Mouse (Mus musculus) WW6 (cell line): ENCODE measurements around the gene Fbxo27.

Experiments used
- DNase-seq: peaks from one replicate; pipeline ENCODE4 v3.0.0-alpha.2; 2013; ENCODE audit warnings: low read depth, low spot score

Gene Fbxo27

DNA sequence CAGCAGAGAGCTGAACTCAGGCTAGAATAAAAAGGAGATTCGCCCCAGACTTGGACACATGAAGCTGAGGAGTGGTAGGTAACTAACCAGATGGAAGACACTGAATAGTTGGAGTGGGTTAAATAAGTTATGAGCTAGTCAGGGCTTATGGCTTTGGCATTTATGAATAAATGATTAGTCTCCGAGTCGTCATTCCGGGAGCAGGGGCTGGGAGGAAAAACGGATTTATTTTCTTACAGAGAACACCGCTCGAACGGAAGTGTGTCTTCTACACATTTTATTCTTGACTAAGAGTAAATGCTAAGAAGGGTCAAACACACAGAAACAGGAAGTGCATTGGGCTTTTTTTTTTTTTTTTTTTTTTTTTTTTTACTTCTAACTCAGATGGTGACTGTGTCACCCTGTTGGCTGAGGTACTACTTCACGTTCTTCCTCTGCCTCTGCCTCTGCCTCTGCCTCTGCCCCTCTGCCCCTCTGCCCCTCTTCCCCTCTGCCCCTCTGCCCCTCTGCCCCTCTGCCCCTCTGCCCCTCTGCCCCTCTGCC is 10.0 kb downstream of the Fbxo27 start:
- DNase-seq, result no peak

DNA sequence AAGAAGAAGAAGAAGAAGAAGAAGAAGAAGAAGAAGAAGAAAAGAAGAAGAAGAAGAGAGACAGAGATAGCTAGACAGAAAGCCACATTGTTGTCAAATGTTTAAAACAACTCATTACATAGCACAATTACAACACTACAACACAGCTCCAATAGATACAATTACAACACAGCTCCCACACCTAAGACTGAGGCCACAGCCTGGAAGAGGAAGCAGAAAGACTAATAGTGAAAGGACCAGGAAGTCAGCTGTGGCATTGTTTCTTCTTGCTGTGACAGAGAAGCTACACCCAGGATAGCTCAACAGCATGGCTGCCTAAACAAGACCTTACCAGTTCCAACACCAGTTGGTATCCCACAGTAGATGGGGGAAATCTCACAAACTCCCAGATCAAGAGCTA is 16.8 kb downstream of the Fbxo27 start:
- DNase-seq, result no peak

DNA sequence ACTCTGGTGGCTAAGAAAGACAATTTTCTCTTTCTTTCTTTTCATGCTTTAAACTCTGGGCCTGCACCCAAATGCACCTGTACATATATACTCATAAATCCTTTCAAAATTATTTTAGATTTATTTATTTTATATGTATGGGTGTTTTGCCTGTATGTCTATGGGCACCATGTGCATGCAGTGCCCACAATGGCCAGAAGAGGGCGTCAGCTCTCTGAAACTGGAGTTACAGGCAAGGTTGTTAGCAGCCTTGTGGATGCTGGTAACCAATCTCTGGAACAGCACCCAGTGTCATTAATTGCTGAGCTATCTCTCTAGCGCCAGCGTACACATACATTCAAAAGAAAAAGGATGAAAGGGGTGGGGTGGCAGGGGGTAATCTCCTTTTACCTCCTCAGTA is 18.3 kb downstream of the Fbxo27 start:
- DNase-seq, result no peak

DNA sequence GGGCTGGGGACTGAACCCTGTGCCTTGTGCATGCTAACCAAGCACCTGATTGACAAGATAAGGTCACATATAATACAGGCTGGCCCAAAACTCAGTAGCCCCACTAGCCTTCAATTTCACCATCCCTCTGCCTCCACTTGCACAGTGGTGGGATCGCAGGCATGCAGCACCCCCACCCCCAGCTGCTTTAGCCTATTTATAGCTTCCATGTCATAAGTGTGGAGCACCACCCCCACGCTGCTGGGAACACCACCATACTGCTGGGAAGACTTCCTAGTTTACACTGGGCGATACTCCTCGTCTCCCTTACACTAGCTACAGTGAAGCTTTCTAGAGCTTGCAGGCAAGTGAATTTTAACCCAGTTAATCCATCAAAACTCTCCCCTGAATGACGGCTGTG is 22.0 kb downstream of the Fbxo27 start:
- DNase-seq, result no peak

DNA sequence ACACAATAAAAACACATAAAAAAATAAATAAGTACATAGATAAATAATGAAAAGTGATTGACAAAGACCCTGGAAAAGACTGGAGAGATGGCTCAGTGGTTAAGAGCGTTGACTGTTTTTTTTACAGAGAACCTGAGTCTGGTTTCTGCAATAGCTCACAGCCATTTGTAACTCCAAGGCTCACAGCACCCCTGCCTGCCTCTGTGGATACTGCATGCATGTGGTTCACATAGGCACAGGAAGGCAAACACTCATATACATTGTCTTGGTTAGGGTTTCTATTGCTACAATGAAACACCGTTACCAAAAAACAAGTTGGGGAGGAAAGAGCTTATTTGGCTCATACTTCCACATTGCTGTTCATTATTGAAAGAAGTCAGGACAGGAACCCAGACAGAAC is 22.9 kb downstream of the Fbxo27 start:
- no peak for DNase-seq

DNA sequence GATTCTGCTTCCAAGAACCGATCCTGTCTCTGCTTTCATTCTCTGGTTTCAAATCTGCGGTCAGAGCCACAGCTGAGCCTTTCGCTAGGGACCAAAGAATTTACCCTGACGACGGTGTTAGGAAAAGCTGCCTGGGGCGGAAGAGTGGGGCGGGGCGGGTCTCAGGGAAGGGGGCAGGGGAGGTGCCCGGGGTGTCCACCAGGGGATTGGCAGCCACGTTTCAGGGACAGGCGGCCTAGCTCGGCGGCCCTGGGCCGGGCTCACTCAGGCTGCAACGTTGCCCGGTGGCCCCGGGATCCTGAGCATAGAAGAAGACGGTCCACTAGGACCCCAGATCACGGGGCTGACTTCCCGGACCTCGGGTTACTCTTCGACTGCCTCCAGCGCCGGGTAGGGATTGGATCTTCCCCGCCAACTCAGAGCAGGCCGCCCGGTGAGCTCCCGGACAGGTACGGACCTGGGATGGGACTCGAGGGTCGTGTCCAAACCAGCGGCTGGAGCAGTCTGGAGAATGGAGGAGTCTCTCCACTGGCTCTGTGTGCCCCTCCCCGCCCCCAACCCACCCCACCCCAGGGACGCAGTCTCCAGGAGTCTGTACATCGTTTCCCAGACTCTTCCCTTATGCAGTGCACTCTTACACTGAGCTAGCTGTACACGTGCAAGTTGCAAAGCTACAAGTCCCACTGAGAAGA is 24.1 kb downstream of the Fbxo27 start, which contains the start of gene Fbxo17:
TSS of gene Fbxo17 (plus strand) at position 215 of the 692 bp plus-strand sequence.
- DNase-seq, result no peak

DNA sequence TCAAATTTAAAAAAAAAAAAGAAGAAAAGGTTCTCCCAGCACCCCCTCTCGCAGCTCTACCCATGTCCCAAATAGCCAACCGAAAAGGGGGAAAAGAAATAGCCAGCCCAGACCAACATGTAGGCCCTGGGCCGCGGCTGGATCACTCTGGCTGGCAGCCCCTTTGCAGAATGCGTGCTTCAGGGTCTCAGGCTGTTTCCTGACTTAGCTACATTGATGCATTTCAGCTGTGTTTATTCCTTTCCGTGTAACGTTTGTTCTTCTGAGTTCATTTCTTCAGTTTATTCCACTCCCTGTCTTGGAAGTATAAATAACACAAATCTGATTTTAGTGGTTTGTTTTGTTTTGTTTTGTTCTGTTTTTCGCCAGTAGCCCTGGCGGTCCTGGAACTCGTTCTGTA is 25.1 kb downstream of the Fbxo27 start:
- no peak for DNase-seq

DNA sequence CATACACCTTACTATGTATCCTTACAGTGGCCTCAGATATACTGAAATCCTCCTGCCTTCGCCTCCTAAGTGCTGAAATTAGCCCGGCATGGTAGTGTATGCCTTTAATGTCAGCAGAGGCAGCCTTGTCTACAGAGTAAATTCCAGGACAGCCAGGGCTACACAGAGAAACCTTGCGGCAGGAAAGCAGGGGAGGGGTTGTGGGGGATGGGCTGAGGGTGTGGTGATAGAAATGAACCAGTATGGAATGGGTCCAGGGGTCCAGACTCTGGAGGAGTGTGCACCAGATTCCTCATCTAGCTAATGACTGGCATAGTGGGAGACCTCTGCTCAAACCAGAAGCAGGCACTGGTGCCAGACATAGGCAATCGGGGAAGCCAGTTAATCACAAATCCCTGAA is 26.5 kb downstream of the Fbxo27 start:
- no peak for DNase-seq

DNA sequence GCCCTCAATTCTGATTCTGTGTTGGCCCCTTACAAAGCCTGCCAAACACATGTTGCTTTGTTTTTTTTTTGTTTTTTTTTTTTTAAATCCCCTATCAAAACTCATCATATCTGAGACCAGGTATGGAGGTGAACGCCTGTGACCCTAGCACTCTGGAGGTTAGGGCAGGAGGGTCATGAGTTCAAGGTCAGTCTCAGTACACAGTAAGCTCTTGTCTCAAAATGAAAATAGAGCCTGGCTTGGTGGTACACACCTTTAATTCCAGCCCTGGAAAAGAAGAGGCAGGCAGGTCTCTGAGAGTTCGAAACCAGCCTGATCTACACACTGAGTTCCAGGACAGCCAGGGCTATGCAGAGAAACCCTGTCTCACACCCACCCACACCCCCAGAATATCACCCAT is 27.0 kb downstream of the Fbxo27 start:
- DNase-seq, result no peak

DNA sequence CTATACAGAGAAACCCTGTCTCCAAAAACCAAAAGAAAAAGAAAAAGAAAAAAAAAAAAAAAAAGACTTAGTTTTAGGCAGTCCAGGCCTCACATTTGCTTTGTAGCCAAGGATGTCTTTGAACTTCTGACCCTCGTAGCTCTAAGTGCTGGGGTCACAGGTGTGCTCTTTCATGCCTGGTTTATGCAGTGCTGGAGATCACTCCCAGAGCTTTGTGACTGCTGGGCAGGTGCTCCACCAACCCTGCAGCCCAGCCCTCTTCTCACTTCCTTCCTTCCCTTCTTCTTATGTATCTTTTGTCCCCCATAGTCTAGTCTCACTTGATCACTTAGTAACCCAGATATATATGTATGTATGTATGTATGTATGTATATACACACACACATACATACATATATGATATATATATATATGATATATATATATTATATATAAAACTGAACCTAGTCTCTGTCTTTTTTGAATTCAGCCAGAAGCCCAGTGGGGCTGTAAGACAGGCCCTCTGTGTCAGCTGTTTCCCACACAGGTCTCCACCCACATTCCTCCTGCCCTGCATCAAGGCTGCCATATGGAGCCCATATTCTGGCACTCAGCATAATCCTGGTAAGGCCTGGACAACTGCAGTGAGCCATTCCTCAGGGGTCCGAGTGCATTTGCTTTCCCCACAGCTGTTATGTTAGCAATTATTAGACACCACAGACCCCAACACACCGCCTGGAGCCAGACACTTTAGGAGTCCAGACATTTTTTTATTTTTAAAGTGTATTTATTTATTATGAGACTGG is 28.3 kb downstream of the Fbxo27 start:
- no peak for DNase-seq

DNA sequence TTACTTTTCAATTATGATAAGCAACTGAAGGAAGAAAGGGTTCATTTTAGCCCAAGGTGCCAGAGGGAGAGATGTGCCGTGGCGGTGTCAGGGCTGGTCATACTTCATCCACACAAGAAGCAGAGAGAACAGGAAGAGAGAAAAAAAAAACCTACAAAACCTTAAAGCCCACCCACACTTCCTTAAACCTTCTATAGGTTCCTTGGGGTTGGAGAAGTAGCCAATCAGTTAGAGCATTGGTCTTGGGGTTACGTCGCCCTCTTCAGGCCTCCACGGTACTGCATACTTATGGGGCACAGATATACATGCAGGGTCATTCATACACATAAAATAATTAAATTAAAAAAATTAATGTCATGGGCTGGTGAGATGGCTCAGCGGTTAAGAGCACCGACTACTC is 29.4 kb downstream of the Fbxo27 start:
- DNase-seq, result no peak

DNA sequence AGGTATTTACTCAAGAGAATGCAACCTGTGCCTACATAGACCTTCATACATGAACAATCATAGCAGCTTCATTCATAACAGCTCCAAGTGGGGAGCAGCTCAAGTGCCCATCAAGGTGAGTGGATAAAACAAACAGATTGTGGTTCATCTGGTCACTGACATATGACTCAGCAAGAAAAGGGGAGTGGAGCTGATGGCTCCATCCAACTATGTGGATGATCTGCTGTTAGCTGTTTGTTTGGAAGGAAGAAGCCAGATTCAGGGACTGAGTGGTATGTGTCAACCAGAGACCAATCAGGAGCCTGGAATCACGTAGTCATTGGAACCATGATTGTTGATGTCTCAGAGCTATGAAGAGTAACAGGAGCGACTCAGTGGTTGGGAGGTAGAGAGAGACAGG is 32.0 kb downstream of the Fbxo27 start:
- no peak for DNase-seq

DNA sequence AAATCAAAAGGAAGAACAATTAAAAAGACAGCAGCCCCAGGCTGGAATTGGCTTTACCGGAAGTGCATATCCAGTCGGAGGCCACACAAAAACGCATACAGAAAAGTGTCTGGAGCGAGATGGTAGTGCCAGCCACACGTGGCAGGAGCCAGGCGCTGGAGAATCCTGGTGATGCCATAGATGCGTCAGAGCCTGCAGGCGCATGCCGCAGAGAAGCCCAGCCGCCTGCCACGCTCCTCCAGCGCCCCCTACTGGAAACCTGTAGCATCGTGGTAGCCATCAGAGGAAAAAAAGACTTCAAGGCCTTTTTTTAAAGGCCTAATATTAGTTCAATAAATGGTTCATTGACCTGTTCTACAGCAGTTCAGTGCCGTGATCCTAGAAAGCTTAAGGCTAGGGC is 34.0 kb downstream of the Fbxo27 start:
- DNase-seq, result no peak

DNA sequence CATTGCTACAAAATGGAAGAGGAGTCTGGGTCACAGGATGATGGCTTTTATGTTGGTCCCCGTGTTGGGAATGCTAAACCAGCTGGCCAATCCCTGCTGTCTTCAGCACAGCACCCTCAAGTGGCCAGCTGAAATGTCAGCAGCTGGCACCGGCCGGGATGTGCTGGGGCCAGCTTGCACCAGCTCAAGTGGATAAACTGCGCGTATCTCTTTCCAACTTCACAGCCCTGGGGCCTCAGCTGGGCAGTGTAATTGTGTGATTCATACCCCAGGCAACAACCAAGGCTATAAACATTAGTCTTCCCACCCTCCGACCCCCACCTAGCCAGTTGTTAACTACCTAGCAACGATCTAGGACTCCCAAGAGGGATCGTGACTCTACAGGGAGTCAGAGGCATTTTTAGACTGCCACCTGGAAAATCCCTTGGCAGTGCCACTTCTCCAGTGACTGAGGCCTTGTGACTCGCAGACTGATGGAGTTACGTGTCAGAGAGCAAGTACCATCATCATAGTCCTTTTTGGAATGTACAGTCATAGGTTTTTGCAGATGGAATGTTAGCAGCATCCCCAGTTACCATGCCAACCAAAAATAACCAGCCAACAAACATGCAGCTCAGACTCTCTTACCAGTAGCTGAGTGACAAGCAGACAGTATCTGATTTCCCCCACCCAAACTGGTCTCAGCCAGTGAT is 35.1 kb downstream of the Fbxo27 start:
- no peak for DNase-seq

DNA sequence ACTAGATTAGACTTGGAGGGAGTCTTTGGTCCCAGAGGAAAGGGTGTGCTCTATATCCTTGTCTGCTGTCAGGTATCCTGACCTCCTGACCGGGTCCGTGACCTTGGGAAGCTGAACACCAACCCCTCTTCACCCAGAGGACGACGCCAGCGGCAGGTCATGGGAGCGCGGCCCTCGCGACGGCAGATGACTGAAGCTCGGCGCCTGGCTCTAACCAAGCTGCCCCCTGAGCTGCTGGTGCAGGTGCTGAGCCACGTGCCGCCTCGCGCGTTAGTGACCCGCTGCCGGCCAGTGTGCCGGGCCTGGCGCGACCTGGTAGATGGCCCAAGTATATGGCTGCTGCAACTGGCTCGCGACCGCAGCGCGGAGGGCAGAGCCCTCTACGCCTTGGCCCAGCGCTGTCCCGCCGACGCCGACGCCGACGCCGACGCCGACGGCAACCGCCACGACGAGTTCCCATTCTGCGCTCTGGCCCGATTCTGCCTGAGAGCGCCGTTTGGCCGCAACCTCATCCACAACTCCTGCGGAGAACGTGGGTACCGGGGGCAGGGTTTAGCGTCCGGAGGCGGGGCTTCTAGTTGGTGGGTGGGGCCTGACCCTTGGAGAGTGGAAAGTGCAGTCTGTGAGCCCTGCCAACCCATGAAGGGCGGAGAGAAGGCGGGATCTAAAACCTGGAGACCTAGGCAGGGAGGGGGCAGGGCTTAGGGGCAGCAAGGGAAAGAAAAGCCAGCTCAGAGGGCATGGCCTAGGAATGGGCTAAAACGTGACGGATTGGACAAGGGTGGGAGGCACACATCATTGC is 39.9 kb downstream of the Fbxo27 start:
- DNase-seq, result peak; percentile 89

DNA sequence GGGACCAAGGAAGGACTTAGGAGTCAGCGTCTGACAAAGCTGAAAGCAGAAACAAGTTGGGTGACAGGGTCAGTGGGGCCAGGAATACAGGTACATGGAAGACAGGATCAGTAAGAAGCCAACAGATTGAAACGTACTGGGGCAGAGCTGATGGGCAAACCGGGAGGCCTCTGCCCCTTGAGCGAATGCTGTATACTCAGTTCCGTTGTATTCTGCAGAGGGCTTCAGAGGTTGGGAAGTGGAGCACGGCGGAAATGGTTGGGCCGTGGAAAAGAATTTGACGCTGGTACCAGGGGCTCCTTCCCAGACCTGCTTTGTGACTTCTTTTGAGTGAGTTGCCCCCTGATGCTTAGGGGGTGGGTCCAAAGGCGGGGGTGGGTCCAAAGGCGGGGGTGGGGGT is 40.6 kb downstream of the Fbxo27 start:
- DNase-seq, result no peak

DNA sequence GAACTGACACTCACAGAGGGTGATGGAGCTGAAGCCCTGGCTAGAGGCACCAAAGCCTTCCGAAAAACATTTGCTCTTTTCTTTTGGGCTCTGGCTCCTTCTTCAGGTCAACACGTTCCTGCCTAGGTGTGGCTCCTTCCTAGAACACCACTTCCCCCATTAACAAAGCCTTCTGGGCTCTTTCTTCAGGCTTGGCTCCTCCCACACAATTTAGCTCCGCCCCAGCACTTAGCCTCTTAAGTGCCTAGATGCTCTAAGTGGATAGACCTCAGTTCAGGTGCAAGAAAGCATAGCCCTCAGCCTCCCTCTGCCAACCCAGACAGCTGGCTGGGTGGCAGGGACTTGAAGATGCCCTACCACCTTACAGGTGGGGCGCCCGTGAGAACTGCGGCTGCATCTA is 43.1 kb downstream of the Fbxo27 start:
- no peak for DNase-seq

DNA sequence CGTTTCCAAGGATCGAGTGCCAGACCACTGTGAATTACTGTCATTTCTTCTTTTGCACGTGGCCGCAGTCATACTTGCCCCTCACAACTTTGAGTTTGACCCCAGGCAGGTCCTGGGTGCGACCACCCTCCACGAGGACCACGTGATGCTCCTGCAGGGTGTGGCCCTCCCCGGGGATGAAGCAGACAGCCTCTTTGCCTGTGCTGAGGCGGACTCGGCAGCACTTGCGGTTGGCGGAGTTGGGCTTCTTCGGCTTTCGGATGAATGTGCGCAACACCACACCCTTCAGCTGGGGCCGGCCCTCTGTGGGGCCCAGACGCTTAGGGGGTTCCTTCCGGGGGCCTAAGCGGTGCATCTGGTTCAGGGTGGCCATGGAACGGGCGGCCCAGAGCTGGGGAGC is 47.2 kb downstream of the Fbxo27 start:
- no peak for DNase-seq

DNA sequence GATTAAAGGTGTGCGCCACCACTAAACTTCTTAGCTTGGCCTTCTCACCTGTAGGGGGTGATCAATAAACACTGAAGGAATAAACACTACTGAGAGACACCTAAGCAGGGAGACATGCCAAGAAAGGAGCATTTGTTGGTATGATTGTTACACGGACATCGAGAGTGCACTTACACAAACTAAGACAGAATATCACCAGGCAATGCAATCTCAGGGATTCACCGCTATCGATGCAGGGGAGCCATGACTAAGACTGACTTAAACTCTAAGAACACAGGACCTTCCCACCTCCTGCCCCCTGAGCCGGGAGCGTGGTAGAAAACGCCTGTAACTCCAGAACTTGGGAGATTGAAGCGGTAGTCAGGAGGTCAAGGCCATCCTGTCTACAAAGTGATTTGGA is 48.3 kb downstream of the Fbxo27 start:
- no peak for DNase-seq

DNA sequence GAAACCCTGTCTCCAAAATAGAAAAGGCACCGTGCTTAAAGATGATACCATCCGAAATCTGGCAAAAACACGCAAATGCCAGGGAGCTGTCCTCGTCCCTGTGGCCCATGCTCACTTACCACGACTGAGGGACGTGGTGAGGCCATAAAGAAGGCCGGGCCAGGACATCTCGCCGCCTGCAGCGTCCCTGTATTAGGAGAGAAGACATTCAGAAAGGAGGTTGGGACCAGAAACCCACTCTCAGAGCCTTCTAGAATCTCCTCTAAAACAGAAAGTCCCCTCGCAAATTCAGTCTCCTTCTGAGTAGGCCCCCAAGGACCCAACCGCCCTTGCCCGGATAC is 48.7 kb downstream of the Fbxo27 start:
- no peak for DNase-seq

DNA sequence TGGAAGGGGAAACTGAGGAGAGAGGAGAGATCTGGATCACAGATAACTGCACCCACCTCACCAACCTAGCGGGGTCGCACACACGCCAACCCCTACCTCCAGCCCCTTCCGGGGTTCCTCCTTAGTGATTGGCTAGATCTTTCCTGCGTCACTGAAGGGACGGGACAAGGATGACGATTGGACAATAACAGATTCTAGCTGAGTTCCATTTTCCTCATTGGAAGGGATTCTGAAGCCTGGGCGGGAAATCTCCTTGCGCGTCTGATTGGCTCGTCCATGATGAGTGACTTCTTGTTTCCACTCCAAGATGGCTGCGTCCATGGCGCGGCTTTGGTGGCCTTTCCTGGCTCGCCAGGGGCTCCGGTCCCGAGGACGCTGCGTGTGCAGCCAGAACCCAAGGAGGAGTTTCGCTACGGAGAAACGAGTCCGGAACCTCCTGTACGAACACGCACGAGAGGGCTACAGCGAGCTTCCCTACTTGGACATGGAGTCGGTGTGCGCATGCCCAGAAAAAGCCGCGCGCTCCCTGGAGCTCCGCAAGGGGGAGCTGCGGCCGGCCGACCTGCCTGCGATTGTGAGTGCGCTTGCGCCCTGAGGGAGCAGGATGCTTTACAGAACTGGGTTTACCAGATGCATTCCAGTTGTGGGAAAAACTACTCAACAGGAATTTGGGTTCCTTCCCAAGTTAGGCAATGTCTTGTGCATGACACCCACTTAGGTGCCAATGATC is 49.2 kb downstream of the Fbxo27 start, which contains the start of the genes Mrps12 and Sars2:
TSS of gene Mrps12 (minus strand) at position 112 of the 730 bp plus-strand sequence.
TSS of gene Sars2 (plus strand) at position 284 of the 730 bp plus-strand sequence.
- peak; percentile 91 for DNase-seq
